Mouse (Mus musculus): ENCODE data around the gene Scyl2.

GRCm38 (mm10) chr10:89656366-89656765, 29.7 kb downstream of the Scyl2 start:
- TF ChIP-seq POLR2A (IDR thresholded peaks at IDR 0.05; ENCODE audit: low read depth, low read length) (no peak), CTCF (IDR thresholded peaks at IDR 0.05; ENCODE audit: extremely low read depth, insufficient read depth, insufficient read length, insufficient replicate concordance) (no peak)
